Mouse (Mus musculus) B cell, adult 2 months (primary cell): ENCODE results near the gene Acot2.
A peak's percentile ranks its signal among the peaks of the same experiment; 100 is the strongest.
"Not testable (repeated sequence)": the region's sequence is repeated elsewhere in the genome, so short reads cannot be mapped to it uniquely, and the experiment has no call there.

Source experiments
- DNase-seq, 2 experiments: peaks; one replicate each; pipeline ENCODE4 v3.0.0; 2022

Gene Acot2

DNA sequence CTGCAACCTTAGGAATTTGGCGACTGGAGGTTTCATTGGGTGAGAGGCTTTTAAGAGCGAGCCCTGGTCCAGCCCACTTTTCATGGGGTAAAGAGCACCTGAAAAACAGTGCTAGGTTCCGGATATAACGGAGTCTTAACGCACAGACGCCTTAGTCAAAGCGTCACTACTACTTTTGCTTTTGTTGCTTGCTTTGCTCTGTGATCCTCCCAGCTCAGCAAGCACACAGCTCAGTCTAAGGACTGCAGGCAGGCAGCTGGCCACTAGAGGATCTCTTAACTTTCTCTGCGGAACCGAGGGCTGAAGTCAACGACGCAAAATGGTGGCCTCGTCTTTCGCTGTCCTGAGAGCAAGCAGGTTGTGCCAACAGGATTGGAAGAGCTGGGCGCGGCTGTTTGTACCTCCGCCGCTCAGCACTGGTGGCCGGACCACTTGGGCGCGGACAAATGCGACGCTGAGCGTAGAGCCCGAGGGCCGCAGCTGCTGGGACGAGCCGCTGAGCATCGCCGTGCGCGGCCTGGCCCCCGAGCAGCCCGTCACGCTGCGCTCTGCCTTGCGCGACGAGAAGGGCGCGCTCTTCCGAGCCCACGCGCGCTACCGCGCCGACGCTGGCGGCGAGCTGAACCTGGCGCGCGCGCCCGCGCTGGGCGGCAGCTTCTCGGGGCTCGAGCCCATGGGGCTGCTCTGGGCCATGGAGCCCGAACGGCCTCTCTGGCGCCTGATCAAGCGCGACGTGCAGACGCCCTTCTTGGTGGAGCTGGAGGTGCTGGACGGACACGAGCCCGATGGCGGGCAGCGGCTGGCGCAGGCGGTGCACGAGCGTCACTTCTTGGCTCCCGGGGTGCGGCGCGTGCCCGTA, at the start of gene Acot2:
Gene Acot2, plus strand, starts transcription at position 279 of the 859 bp plus-strand sequence.
- DNase-seq: peak; percentile 84 to 86

- DNase-seq: not testable (repeated sequence)
Measured at GRCm38 (mm10) chr12:83938592-83938991, 49.1 kb upstream of the Acot2 start.

DNA sequence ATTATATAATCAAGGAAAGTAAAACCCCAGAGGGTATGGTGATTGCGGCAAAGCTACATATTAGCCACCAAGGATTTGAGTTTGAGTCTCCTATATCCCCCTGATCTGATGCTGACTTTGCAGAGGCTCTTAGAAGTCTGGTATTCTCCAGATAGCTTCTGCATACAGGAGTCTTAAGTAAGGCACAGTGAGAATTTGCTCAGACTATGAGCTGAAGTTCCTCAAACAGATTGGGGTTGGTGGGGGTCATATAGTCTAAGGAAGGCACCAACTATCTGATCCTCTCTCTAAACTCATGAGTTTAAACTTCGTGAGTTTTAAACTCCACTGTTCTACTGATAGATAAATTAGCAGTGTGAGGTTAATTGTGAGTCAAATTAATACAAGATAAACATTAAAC, 48.3 kb upstream of the Acot2 start:
- DNase-seq: no peak

DNA sequence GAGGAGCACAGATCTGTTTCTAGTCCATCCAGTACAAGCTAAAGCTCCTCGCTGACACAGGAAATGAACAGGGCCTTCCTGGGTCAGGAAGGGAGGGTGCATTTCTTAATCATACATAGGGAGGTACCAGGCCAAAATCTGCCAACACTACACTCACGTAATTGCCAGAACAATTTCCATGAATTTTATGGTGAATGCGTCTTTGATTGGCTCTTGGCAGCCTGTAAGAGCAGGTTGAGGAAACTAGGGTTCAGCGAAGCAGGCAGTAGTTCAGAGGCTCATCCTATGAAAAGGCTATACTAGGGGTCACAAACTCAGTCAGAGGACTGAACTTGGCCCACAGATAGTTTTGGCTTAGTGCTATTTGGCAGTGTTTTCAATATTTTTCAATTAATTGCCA, 47.6 kb upstream of the Acot2 start:
- no peak for DNase-seq

- DNase-seq: no peak
Measured at GRCm38 (mm10) chr12:83941938-83942337, 45.7 kb upstream of the Acot2 start.

DNA sequence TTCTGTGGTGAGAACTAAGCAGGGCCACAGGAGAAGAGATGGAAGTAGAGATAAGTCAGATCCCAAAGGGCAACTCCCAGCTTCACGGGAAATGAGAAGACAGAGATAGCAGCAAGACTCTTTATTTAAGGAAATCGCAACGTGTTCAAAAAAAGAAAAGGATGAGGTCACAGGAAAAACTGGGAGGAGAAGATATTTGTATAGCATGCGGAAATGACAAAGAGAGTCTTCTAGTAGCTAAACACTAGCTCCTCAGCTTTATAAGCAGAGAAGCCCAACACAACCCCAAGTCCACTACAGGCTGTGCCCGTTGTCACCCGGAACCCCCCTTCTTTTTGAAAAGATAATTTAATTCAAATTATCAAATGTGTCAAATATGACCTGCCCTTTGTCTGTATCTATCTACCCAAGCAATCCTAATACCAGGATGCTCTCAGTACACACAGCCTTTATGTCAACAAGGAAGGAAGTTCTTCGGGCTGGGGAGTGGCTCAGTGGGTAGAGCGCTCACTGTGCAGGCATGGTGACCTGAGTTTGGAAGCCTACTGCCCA, 40.3 kb upstream of the Acot2 start:
- DNase-seq: no peak

DNA sequence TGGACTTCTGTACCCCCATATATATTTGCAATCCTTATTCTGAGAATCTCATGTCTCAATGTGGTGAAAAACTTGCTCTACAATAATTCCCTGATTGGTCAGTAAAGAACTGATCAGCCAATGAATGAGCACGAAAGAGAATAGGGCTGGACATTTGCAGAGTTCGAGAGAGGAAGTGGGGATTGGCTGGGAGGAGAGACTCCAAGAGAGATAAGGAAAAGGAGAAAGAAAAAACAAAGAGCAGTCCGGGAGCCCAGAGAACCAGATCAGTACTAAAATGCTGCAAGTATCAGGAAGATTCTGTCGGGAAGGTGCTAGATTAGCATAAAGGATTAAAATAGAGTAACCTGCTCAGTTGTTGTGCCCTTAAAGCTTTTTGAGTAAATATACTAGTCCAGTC, 38.6 kb upstream of the Acot2 start:
- no peak for DNase-seq

DNA sequence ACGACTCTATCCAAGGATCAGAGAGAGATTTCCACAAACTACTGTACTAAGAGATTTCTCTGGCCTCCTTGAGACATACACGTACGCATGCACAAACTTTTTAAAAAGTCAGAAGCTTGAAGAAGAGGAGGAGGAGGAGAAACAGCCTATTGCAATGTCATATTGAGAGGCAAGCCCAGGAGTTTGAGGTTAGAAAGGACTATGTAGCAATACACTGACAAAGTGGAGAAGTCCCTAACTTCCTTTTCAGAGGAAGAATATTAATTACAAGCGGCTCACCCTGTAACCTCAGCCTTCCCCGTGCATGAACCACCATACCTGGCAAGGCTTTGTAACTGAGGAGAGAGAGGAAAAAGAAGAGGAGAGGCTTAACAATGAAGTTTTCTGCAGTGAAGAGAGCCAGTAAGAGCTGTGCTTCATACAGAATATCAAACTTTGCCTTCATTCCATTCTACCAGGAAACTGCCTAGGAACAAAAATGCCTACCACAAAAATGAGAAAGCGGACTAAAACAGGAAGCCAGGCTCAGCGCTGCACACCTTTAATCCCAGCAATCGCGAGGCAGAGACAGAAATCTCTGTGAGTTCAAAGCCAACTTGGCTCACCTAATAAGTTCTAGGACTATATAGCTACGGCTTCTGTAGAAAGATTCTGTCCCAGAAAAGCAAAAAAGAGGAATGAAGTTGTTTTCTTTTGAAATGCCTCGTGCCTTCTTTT, 37.7 kb upstream of the Acot2 start:
- no peak for DNase-seq

- DNase-seq: peak; percentile 79 to 81
Measured at GRCm38 (mm10) chr12:83950493-83950839, 37.2 kb upstream of the Acot2 start, which contains the start of gene Riox1. Riox1 (plus strand) TSS chr12:83950608.

DNA sequence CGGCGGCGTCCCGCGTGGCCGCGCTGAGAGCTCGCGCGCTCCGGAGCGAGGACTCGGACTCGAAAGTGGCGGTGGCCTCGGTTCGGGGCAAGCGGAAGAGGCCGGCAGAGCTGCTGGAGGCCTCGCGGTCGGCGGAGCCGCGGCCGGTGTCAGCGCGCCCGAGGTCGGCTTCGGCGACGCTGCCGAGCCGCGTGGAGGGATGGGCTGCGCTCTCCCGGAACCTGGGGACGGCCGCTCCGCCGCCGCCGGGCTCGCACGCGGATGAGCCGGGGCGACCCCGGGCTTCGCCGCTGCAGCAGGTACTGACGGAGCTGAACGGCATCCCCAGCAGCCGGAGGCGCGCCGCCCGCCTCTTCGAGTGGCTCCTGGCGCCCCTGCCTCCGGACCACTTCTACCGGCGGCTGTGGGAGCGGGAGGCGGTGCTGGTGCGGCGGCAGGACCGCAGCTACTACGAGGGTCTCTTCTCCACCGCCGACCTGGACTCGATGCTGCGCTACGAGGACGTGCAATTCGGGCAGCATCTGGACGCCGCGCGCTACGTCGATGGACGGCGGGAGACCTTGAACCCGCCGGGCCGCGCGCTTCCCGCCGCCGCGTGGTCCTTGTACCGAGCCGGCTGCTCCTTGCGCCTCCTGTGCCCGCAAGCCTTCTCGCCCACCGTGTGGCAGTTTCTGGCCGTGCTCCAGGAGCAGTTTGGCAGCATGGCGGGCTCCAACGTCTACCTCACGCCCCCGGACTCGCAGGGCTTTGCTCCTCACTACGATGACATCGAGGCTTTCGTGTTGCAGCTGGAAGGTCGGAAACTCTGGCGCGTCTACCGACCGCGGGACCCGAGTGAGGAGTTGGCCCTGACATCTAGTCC, 36.6 kb upstream of the Acot2 start:
- peak; percentile 34 to 37 for DNase-seq

DNA sequence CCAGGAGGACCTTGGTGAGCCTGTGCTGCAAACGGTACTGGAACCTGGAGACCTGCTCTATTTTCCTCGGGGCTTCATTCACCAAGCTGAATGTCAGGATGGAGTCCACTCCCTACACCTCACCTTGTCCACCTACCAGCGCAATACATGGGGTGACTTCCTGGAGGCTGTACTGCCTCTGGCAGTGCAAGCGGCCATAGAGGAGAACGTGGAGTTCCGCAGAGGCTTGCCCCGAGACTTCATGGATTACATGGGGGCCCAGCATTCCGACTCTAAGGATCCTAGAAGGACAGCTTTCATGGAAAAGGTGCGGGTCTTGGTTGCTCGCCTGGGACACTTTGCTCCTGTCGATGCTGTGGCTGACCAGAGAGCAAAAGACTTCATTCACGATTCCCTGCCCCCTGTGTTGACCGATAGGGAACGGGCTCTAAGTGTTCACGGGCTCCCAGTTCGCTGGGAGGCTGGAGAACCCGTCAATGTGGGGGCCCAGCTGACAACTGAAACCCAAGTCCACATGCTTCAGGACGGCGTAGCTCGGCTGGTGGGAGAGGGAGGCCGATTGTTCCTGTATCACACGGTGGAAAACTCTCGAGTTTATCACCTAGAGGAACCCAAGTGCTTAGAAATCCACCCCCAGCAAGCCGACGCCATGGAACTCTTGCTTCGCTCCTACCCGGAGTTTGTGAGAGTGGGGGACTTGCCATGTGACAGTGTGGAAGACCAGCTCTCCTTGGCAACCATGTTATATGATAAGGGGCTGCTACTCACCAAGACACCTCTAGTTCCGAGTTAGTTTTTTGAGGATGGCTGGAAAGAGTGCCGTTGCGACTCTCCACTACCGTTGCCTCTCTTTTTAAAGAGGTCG, 35.7 kb upstream of the Acot2 start:
- DNase-seq: no peak

DNA sequence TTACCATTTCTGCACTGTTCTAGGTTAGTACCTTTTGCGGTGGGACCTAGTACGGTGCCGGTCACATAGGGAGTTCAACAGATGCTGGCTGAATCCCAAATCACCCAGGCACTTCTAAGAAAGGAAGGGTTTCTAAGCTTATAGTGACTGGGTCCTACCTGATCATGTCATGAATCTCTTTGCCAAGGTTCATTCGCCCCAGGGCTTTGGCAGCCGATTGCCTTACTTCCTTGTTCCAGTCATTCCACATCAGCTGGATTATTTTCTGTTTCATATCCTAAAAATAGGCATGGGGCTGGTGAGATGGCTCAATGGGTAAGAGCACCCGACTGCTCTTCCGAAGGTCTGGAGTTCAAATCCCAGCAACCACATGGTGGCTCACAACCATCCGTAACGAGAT, 29.4 kb upstream of the Acot2 start:
- DNase-seq: no peak

GRCm38 (mm10) chr12:83965235-83965634, 22.4 kb upstream of the Acot2 start:
- no peak for DNase-seq

DNA sequence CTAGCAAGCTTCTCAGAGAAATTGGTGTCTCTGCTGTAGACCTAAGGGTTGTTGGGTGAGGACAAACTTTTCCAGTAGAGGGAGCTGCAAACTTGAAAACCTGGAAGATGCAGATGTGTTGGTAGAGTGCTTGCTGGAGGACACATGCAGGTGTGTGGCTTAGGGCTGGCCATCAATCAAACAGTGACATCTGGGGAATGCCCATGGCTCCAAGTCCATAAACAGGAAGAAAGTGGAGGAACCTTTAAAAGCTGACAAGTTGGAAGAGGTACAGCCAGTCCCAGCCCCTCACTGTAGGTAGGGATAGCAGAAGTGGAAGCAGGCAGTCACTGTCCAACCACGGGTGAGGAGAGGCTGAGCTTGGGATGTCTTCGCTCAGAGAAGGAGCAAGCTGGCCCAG, 15.5 kb upstream of the Acot2 start:
- DNase-seq: peak; percentile 49 to 52

DNA sequence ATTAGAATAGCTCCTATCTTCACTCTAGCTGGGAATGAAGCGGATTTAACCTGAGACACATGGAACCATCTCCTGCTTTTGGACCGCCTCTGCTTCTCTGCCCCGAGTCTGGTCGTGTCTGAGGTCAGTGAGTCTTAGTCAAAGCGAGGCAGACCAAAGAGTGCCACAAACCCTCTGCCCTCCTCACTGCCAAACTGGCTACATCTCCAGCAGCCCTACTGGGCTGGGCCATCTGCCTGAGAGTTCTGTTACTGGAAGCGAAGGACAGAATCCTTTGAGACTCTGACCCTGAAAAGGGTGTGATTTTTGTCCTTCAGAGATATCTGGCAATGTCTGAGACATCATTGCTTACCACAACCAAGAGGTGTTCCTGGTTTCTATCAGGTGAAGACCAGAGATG, 8.8 kb upstream of the Acot2 start:
- DNase-seq: no peak

DNA sequence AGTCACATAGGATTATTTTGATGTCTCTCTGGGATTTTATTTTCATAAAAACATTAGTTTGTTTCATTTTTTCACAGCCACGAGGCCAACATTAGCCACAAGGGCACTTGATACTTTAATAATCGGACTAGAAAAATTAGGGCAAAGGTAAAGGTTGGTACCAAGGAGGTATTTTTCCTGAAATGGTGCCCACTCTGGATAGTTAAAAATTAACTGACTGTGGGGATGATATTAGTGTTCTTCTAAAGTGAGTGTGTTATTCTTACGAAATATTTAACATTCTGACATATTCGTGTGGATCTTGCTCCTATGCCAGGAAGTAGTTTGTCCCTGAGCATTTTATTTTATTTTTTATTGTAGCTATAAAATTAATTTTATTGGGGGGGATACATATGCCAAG, 6.0 kb upstream of the Acot2 start:
- DNase-seq: no peak

- DNase-seq: no peak
Measured at GRCm38 (mm10) chr12:83984752-83985151, 2.9 kb upstream of the Acot2 start, which contains the start of gene Heatr4. Heatr4 (minus strand) TSS chr12:83984852.

DNA sequence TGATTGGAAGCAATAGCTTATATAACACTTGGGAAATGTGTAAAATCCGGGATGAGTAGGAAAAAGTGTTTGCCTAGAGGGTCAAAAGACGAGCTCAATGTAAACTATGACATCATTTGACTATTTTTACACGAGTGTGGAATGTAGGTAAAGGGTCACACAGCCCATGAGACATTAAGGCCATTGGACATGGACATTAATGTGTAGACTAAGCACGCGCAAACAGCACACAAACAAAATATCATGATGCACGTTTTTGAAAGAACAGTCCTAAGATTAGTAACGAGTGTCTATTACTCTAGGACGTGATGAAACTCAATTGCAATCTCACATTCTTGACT, 449 bp upstream of the Acot2 start:
- no peak for DNase-seq

DNA sequence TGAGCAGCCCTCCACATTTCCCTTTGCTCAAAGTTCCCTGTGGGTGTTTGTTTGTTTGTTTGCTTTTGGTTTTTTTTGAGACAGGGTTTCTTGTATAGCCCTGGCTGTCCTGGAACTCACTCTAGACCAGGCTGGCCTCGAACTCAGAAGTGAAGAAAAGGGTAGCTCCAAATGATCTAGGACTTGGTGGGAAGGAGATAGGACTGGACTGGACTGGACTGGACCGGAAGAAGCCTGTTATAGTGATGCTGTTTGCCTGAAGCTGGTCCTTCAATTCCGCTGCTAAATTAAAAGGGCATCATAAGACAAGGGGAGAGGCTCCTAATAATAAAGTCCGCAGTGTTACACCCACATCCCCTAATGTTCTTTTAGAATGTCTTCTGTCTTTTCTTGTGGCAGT, 822 bp downstream of the Acot2 start:
- DNase-seq: no peak

- DNase-seq: no peak
Measured at GRCm38 (mm10) chr12:83989378-83989777, 1.7 kb downstream of the Acot2 start.

DNA sequence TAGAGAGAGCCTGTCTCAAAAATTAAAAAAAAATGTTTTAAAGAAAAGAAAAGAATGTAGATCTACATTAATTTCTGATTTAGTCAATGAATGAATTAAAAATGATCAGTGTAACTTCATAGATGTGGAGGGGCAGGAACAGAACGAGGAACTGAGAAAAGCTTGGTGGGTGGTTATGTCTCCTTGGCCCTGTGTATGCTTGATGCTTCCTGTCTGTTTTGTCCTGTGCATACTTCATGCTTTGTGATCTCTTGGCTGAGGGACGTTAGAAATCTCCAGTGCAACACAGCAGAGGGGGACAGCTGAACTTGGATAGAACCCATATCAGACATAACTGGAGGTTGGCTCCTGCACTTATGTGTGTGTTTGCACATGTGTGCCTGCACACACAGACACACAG, 9.6 kb downstream of the Acot2 start:
- DNase-seq: no peak
